Mouse (Mus musculus): Measurements from ENCODE around the gene Lrmda. TPM values are rescaled to one million over a fixed set of nuclear protein-coding genes. Genes with fewer than 3 reads are reported as not detected.

Gene Lrmda
- total and polyA plus RNA-seq, 2 experiments from 2014 or later, result 0.38 to 0.82 TPM

GRCm38 (mm10) chr14:21990321-21991021 is 29.0 kb upstream of the Lrmda start:
- H3K36me3 ChIP-seq (replicated peaks; ENCODE audit: control insufficient read depth, insufficient read depth, low read length), result no peaks in the 10 kb centered on the region
- no peak overlapping the region for H3K9ac ChIP-seq (replicated peaks; ENCODE audit: low read depth, low read length)
- 26% methylated on average over 31 of the region's 31 CpGs for WGBS
- peaks cover 86% of the 10 kb centered on the region for H3K27me3 ChIP-seq (ENCODE audit: control insufficient read depth, insufficient read depth, low read length)
- TF ChIP-seq EP300 (IDR thresholded peaks at IDR 0.05; ENCODE audit: low read depth) (no peak), CTCF (IDR thresholded peaks at IDR 0.05; ENCODE audit: low read depth) (no peak)
- peaks cover 12% of the 10 kb centered on the region; the same call in 1 of the 2 replicates for H3K4me1 ChIP-seq (ENCODE audit: control insufficient read depth, insufficient read depth)
- no peaks in the 10 kb centered on the region for H3K9me3 ChIP-seq (replicated peaks; ENCODE audit: control insufficient read depth, low read length)
- H3K27ac ChIP-seq (ENCODE audit: low read depth), result no peak overlapping the region
- DNase-seq (ENCODE audit: low spot score), result no peak
- no peak for ATAC-seq (ENCODE audit: insufficient read depth, low read depth)
- peak overlapping the region; percentile 28 for H3K4me3 ChIP-seq (ENCODE audit: low read depth, low read length)
- H3K4me2 ChIP-seq (ENCODE audit: low read depth, low read length), result peak overlapping the region; percentile 86

DNA sequence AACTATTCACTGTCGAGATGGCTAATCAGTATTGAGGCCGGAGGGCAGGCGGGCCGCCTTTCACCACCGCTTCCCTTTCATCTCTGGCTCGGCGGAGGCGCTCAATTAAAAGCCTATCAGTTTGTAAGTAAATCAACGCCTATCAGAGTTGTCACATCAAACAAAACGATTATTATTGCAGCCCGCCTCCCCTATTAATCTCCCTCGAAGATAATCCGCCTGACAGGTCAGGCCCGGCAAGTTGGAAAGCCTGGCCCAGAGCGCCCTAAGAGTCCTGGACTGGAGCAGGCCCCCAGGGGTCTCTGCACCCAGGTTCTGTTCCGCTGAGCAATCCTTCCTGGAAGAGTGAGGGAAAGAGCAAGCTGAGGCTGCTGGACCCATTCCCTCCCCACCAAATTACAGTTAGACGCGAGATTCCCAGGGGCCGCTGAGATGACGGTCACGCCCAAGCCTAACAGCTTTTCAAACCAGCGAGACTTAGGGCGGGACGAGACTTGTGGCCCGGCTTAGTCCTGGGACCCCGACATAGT is 28.2 kb upstream of the Lrmda start:
- H3K9me3 ChIP-seq (replicated peaks; ENCODE audit: control insufficient read depth, low read length), result no peaks in the 10 kb centered on the region
- no peaks in the 10 kb centered on the region for H3K36me3 ChIP-seq (replicated peaks; ENCODE audit: control insufficient read depth, insufficient read depth, low read length)
- peaks cover 11% of the 10 kb centered on the region; the same call in 1 of the 2 replicates for H3K4me1 ChIP-seq (ENCODE audit: control insufficient read depth, insufficient read depth)
- TF ChIP-seq CTCF (IDR thresholded peaks at IDR 0.05; ENCODE audit: low read depth) (no peak), EP300 (IDR thresholded peaks at IDR 0.05; ENCODE audit: low read depth) (no peak)
- DNase-seq (ENCODE audit: low spot score) (no peak), ATAC-seq (ENCODE audit: insufficient read depth, low read depth) (no peak)
- WGBS, result 19% methylated on average over 26 of the region's 26 CpGs
- H3K4me2 ChIP-seq (ENCODE audit: low read depth, low read length), result peak overlapping the region; percentile 37; the same call in 1 of the 2 replicates
- H3K9ac ChIP-seq (replicated peaks; ENCODE audit: low read depth, low read length), result no peak overlapping the region
- H3K27ac ChIP-seq (ENCODE audit: low read depth), result no peak overlapping the region
- peak overlapping the region; percentile 28 for H3K4me3 ChIP-seq (ENCODE audit: low read depth, low read length)
- H3K27me3 ChIP-seq (ENCODE audit: control insufficient read depth, insufficient read depth, low read length), result peaks cover 87% of the 10 kb centered on the region

GRCm38 (mm10) chr14:21991856-21992255 is 27.7 kb upstream of the Lrmda start:
- TF ChIP-seq EP300 (IDR thresholded peaks at IDR 0.05; ENCODE audit: low read depth), result no peak
- TF ChIP-seq CTCF (IDR thresholded peaks at IDR 0.05; ENCODE audit: low read depth), result no peak
- DNase-seq (ENCODE audit: low spot score), result no peak
- no peaks in the 10 kb centered on the region for H3K36me3 ChIP-seq (replicated peaks; ENCODE audit: control insufficient read depth, insufficient read depth, low read length)
- no peak overlapping the region for H3K27ac ChIP-seq (ENCODE audit: low read depth)
- H3K4me1 ChIP-seq (ENCODE audit: control insufficient read depth, insufficient read depth), result peaks cover 11% of the 10 kb centered on the region; the same call in 1 of the 2 replicates
- H3K27me3 ChIP-seq (ENCODE audit: control insufficient read depth, insufficient read depth, low read length), result peaks cover 88% of the 10 kb centered on the region
- H3K9ac ChIP-seq (replicated peaks; ENCODE audit: low read depth, low read length), result no peak overlapping the region
- no peak overlapping the region for H3K4me2 ChIP-seq (ENCODE audit: low read depth, low read length)
- no peak overlapping the region for H3K4me3 ChIP-seq (ENCODE audit: low read depth, low read length)
- no peak for ATAC-seq (ENCODE audit: insufficient read depth, low read depth)
- H3K9me3 ChIP-seq (replicated peaks; ENCODE audit: control insufficient read depth, low read length), result no peaks in the 10 kb centered on the region
- 63% methylated on average over 5 of the region's 5 CpGs for WGBS

GRCm38 (mm10) chr14:21992321-21992885 is 27.1 kb upstream of the Lrmda start:
- Histone ChIP-seq H3K9me3 (replicated peaks; ENCODE audit: control insufficient read depth, low read length) (no peaks in the 10 kb centered on the region), H3K27me3 (ENCODE audit: control insufficient read depth, insufficient read depth, low read length) (peaks cover 85% of the 10 kb centered on the region), H3K9ac (replicated peaks; ENCODE audit: low read depth, low read length) (no peak overlapping the region), H3K4me1 (ENCODE audit: control insufficient read depth, insufficient read depth) (peaks cover 11% of the 10 kb centered on the region; the same call in 1 of the 2 replicates), H3K36me3 (replicated peaks; ENCODE audit: control insufficient read depth, insufficient read depth, low read length) (no peaks in the 10 kb centered on the region), H3K4me3 (ENCODE audit: low read depth, low read length) (no peak overlapping the region), H3K4me2 (ENCODE audit: low read depth, low read length) (no peak overlapping the region), H3K27ac (ENCODE audit: low read depth) (no peak overlapping the region)
- ATAC-seq (ENCODE audit: insufficient read depth, low read depth) (no peak), DNase-seq (ENCODE audit: low spot score) (no peak)
- WGBS, result 86% methylated on average over 4 of the region's 4 CpGs
- TF ChIP-seq CTCF (IDR thresholded peaks at IDR 0.05; ENCODE audit: low read depth) (no peak), EP300 (IDR thresholded peaks at IDR 0.05; ENCODE audit: low read depth) (no peak)

DNA sequence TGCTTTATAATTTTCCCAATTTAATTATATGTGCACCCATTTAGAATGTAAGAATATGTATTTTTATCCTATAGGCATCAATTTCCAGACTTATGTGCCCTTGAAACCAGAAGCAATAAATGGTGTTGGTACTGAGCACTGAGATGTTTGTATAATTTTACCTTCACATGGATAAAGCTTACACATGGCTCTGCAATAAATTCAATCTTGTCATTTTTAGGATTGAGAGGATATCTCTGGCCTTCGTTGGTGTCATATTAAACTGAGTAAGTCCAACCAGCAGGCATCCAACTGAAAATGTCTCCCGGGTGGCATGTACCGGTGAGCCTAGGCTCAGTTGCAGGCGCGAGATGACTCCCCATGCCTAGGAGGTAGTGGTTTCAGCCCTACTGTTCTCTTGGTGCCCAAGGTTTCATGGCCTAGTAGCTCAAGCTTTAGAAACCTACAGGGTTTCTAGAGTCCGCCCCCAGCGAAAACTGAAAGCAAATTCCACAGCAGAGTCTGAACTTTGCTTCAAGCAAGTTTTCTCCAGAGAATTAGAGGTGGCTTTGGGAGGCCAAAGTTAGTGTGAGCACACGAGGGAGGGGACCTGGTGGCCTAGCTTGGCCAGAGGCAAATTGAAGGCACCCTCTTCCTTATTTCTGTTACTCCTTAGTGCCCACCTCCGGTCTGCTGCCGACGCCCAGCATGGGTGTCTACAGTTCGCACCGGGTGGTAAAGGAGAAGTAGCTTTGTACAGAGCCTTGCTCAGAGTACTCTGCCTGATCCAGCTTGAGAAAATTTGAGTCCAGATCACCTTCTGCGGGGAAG is 26.1 kb upstream of the Lrmda start:
- Histone ChIP-seq H3K4me1 (ENCODE audit: control insufficient read depth, insufficient read depth) (peaks cover 11% of the 10 kb centered on the region; the same call in 1 of the 2 replicates), H3K9me3 (replicated peaks; ENCODE audit: control insufficient read depth, low read length) (no peaks in the 10 kb centered on the region), H3K4me2 (ENCODE audit: low read depth, low read length) (peak overlapping the region; percentile 84), H3K4me3 (ENCODE audit: low read depth, low read length) (peak overlapping the region; percentile 55), H3K27me3 (ENCODE audit: control insufficient read depth, insufficient read depth, low read length) (peaks cover 86% of the 10 kb centered on the region), H3K27ac (ENCODE audit: low read depth) (no peak overlapping the region), H3K36me3 (replicated peaks; ENCODE audit: control insufficient read depth, insufficient read depth, low read length) (no peaks in the 10 kb centered on the region), H3K9ac (replicated peaks; ENCODE audit: low read depth, low read length) (no peak overlapping the region)
- no peak for DNase-seq (ENCODE audit: low spot score)
- no peak for ATAC-seq (ENCODE audit: insufficient read depth, low read depth)
- no peak for TF ChIP-seq CTCF (IDR thresholded peaks at IDR 0.05; ENCODE audit: low read depth)
- no peak for TF ChIP-seq EP300 (IDR thresholded peaks at IDR 0.05; ENCODE audit: low read depth)
- 61% methylated on average over 14 of the region's 14 CpGs for WGBS

Measured in heart, postnatal 0 days (tissue).